In genomic region chr8:123411781-123412327, GRCm38 (mm10) we compare ENCODE assay signal across 9 mouse cellular contexts. TPM values are rescaled to one million over a fixed set of nuclear protein-coding genes. Genes with fewer than 3 reads are reported as not detected.
DNase-seq lines count a peak whose midpoint lies in the region; ATAC-seq and TF ChIP-seq lines count a peak whose summit lies in the region.
"Had no signal": no experiment of that assay in that cellular context is flagged by ENCODE, and none has a peak within 500 bp of the region (broad histone marks: within the 10 kb centered on the region; RNA-seq: fewer than 3 reads in every experiment).

No protein-coding gene starts in this region.

- H3K9me3 ChIP-seq in intestine, postnatal 0 days (ENCODE audit: control insufficient read depth) = no peaks in the 10 kb centered on the region
- H3K9me3 ChIP-seq in stomach, embryonic 15.5 days = no peaks in the 10 kb centered on the region

- no peak for TF ChIP-seq CTCF in thymus, adult 2 months (IDR thresholded peaks at IDR 0.05; ENCODE audit: borderline replicate concordance, control insufficient read depth, extremely low read depth, insufficient read depth, low read length, poor library complexity)
- TF ChIP-seq CTCF in intestine, postnatal 0 days (IDR thresholded peaks at IDR 0.05; ENCODE audit: low read depth) = no peak

- 11% methylated on average over 16 of the region's 16 CpGs for WGBS in thymus, adult 2 months
- 14% methylated on average over 16 of the region's 16 CpGs for WGBS in intestine, postnatal 0 days
- 10% methylated on average over 16 of the region's 16 CpGs for WGBS in stomach, embryonic 15.5 days

- DNase-seq in frontal cortex, postnatal 25 days (ENCODE audit: low spot score in 2 of 2) = no peak
- no peak for DNase-seq in thymus, adult 2 months
- DNase-seq in thymus, postnatal 10 days (ENCODE audit: low spot score in 2 of 2) = no peak
- DNase-seq in embryo, embryonic 10.5 days (ENCODE audit: low spot score) = no peak
- no peak for DNase-seq in ovary, postnatal 36 days (ENCODE audit: low spot score)

- H3K4me2 ChIP-seq in intestine, postnatal 0 days (replicated peaks; ENCODE audit: low read depth) = peak overlapping the region; percentile 47; the same call in 1 of the 2 replicates
- H3K4me2 ChIP-seq in stomach, embryonic 15.5 days = peak overlapping the region; percentile 56

- H3K9ac ChIP-seq in intestine, postnatal 0 days (ENCODE audit: low read depth, low read length) = no peak overlapping the region
- no peak overlapping the region for H3K9ac ChIP-seq in stomach, embryonic 15.5 days

- no peak overlapping the region for H3K27ac ChIP-seq in thymus, adult 2 months (ENCODE audit: control insufficient read depth, insufficient read depth, low read length)
- no peak overlapping the region for H3K27ac ChIP-seq in intestine, postnatal 0 days (ENCODE audit: low read depth, low read length)
- no peak overlapping the region for H3K27ac ChIP-seq in stomach, embryonic 15.5 days

- peak overlapping the region; percentile 53 for H3K4me3 ChIP-seq in thymus, adult 2 months (ENCODE audit: control insufficient read depth, insufficient read depth, low read length)
- peak overlapping the region; percentile 23 for H3K4me3 ChIP-seq in intestine, postnatal 0 days (ENCODE audit: low read depth, low read length)
- peak overlapping the region; percentile 34 for H3K4me3 ChIP-seq in stomach, embryonic 15.5 days (replicated peaks)

- no peaks in the 10 kb centered on the region for H3K36me3 ChIP-seq in thymus, adult 2 months (ENCODE audit: control insufficient read depth, insufficient read depth, low read length)
- no peaks in the 10 kb centered on the region for H3K36me3 ChIP-seq in intestine, postnatal 0 days (ENCODE audit: control insufficient read depth, insufficient read depth)
- no peaks in the 10 kb centered on the region for H3K36me3 ChIP-seq in stomach, embryonic 15.5 days

- H3K27me3 ChIP-seq in thymus, adult 2 months (ENCODE audit: control insufficient read depth, insufficient read depth, low read length) = peaks cover 3% of the 10 kb centered on the region; the same call in 1 of the 2 replicates
- peaks cover 47% of the 10 kb centered on the region for H3K27me3 ChIP-seq in intestine, postnatal 0 days (replicated peaks; ENCODE audit: control insufficient read depth, insufficient read depth, low read length)
- peaks cover 61% of the 10 kb centered on the region for H3K27me3 ChIP-seq in stomach, embryonic 15.5 days (replicated peaks)
- H3K27me3 ChIP-seq: Patski had no signal

- H3K4me1 ChIP-seq in thymus, adult 2 months (replicated peaks; ENCODE audit: control insufficient read depth, insufficient read depth, low read length) = peaks cover 64% of the 10 kb centered on the region
- no peaks in the 10 kb centered on the region for H3K4me1 ChIP-seq in intestine, postnatal 0 days (replicated peaks; ENCODE audit: control insufficient read depth, insufficient read depth, low read length)
- H3K4me1 ChIP-seq in stomach, embryonic 15.5 days = peaks cover 18% of the 10 kb centered on the region

- 0 out of 2 replicates have a peak, but pooled peaks have one; percentile 3 for ATAC-seq in frontal cortex, adult (ENCODE audit: low TSS enrichment)
- ATAC-seq in intestine, postnatal 0 days = no peak
- no peak; the same call in 1 of the 2 replicates for ATAC-seq in stomach, embryonic 15.5 days (ENCODE audit: insufficient read depth, low FRiP score, low read depth)
- ATAC-seq: Patski had no signal

- TF ChIP-seq POLR2A in thymus, adult 2 months (IDR thresholded peaks at IDR 0.05; ENCODE audit: control insufficient read depth, extremely low read depth, insufficient read depth, low read length, poor library complexity) = no peak

RNA-seq across cellular contexts. Expression of gene Tubb3, which starts 0.6 kb away (rescaled TPM):
- 19.4 and 31.5 TPM in 2 replicates for polyA plus RNA-seq in thymus, adult 2 months (2012; rRNA removed)
- 22.5 and 23.9 TPM in 2 replicates for polyA plus RNA-seq in intestine, postnatal 0 days (2015; fragmentation: Nextera tagmentation; extraction: Ambion mirVana)
- 55.7 and 57.1 TPM in 2 replicates for polyA plus RNA-seq in stomach, embryonic 15.5 days (2015; fragmentation: Nextera tagmentation; extraction: Ambion mirVana)

RNA-seq across cellular contexts. Expression of gene Mc1r, which starts 4.9 kb away (rescaled TPM):
- 0.34 and 0.46 TPM in 2 replicates for polyA plus RNA-seq in thymus, adult 2 months (2012; rRNA removed)
- not detected in 2 replicates for polyA plus RNA-seq in intestine, postnatal 0 days (2015; fragmentation: Nextera tagmentation; extraction: Ambion mirVana)
- not detected in 2 replicates for polyA plus RNA-seq in stomach, embryonic 15.5 days (2015; fragmentation: Nextera tagmentation; extraction: Ambion mirVana)

RNA-seq across cellular contexts. Expression of gene Def8, which starts 11.5 kb away (rescaled TPM):
- 31.1 and 32.6 TPM in 2 replicates for polyA plus RNA-seq in thymus, adult 2 months (2012; rRNA removed)
- 16.6 and 18.4 TPM in 2 replicates for polyA plus RNA-seq in intestine, postnatal 0 days (2015; fragmentation: Nextera tagmentation; extraction: Ambion mirVana)
- polyA plus RNA-seq in stomach, embryonic 15.5 days (2015; fragmentation: Nextera tagmentation; extraction: Ambion mirVana) = 24.9 and 28.1 TPM in 2 replicates

RNA-seq across cellular contexts. Expression of gene Tcf25, which starts 38.3 kb away (rescaled TPM):
- polyA plus RNA-seq in thymus, adult 2 months (2012; rRNA removed) = 256 and 261 TPM in 2 replicates
- 147 and 178 TPM in 2 replicates for polyA plus RNA-seq in intestine, postnatal 0 days (2015; fragmentation: Nextera tagmentation; extraction: Ambion mirVana)
- 159 and 182 TPM in 2 replicates for polyA plus RNA-seq in stomach, embryonic 15.5 days (2015; fragmentation: Nextera tagmentation; extraction: Ambion mirVana)
